Mouse (Mus musculus): ENCODE data around the gene Trpv4. TPM values are rescaled to one million over a fixed set of nuclear protein-coding genes. Genes with fewer than 3 reads are reported as not detected.

Trpv4 gene
- polyA plus RNA-seq, 1 experiment from 2014 or later: 0.55 TPM

DNA sequence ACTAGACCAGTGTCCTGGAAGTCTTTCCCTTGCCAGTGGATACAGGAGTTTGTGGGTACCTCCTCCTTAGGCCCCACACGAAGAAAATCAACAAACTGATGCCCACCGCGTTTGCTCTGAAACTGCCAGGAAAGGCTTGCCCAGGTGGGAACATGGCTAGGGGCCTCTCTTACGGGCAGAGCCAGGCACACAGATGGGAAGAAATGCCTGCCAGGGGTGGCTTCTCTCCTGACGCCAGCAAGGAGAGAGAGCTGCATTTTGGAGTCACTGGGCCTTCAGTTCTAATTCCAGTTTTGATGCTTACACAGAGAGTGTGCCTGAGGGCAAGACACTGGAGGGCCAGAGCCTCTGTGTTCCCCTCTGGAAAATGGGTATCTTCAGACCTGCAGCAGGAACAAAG lies 12.3 kb downstream of the Trpv4 start:
- Histone ChIP-seq H3K27ac (ENCODE audit: low read depth, low read length) (no peak overlapping the region), H3K9ac (ENCODE audit: low read length) (no peak overlapping the region), H3K36me3 (ENCODE audit: control insufficient read depth, insufficient read depth, low read length) (no peaks in the 10 kb centered on the region), H3K4me2 (ENCODE audit: low read length) (no peak overlapping the region), H3K27me3 (replicated peaks; ENCODE audit: control insufficient read depth, insufficient read depth, low read length) (0 out of 2 replicates have a peak, but pooled peaks cover 6% of the 10 kb centered on the region), H3K4me3 (ENCODE audit: low read depth, low read length) (no peak overlapping the region), H3K4me1 (ENCODE audit: control insufficient read depth, insufficient read depth, low read length) (peaks cover 6% of the 10 kb centered on the region; the same call in 1 of the 2 replicates), H3K9me3 (replicated peaks; ENCODE audit: control insufficient read depth, low read length) (no peaks in the 10 kb centered on the region)
- 88% methylated on average over 5 of the region's 5 CpGs for WGBS
- ATAC-seq (no peak), DNase-seq (ENCODE audit: low spot score) (no peak)

DNA sequence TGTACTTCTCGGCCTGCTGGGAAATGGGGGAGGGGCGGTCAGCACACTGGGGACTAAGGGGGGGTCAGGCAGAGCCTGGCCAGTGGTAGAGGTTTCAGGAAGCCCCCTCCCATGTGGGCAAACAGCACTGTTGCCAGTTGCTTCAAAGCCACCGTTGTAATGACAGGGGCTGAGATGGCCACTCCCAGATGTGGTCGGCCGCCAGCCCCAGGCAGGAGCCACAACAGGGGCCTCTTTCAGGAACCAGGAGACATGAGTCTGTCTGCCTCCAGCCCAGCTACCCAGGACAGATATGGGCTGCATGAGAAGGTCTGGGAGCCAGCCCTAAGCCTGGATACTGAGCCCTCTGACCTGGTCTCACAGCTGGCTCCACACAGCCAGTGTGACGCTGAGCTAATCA lies 13.3 kb downstream of the Trpv4 start:
- Histone ChIP-seq H3K27me3 (replicated peaks; ENCODE audit: control insufficient read depth, insufficient read depth, low read length) (0 out of 2 replicates have a peak, but pooled peaks cover 2% of the 10 kb centered on the region), H3K4me2 (ENCODE audit: low read length) (no peak overlapping the region), H3K27ac (ENCODE audit: low read depth, low read length) (no peak overlapping the region), H3K36me3 (ENCODE audit: control insufficient read depth, insufficient read depth, low read length) (no peaks in the 10 kb centered on the region), H3K4me3 (ENCODE audit: low read depth, low read length) (no peak overlapping the region), H3K9ac (ENCODE audit: low read length) (no peak overlapping the region), H3K9me3 (replicated peaks; ENCODE audit: control insufficient read depth, low read length) (no peaks in the 10 kb centered on the region), H3K4me1 (ENCODE audit: control insufficient read depth, insufficient read depth, low read length) (peaks cover 6% of the 10 kb centered on the region; the same call in 1 of the 2 replicates)
- ATAC-seq: no peak
- no peak for DNase-seq (ENCODE audit: low spot score)
- WGBS: 63% methylated on average over 6 of the region's 6 CpGs

DNA sequence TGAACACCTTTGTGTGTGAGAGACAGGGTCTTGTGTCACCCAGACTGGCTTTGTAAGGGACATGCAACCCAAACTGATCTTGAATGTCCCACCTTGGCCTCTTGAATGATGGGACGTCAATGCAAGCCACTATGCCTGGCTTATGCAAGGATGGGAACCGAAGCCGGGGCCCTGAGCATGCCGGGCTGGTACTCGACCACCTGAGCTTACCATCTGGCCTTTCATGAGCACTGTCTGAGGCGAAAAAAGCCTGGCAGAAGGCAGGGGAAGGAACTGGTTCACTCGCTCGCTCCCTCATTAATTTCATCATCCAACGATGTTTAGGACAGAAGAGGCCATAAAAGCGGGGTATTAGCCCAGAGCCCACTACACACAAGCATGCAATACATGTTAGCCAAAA lies 17.4 kb downstream of the Trpv4 start:
- Histone ChIP-seq H3K27ac (ENCODE audit: low read depth, low read length) (no peak overlapping the region), H3K27me3 (replicated peaks; ENCODE audit: control insufficient read depth, insufficient read depth, low read length) (peaks cover 3% of the 10 kb centered on the region; the same call in 1 of the 2 replicates), H3K4me3 (ENCODE audit: low read depth, low read length) (no peak overlapping the region), H3K36me3 (ENCODE audit: control insufficient read depth, insufficient read depth, low read length) (no peaks in the 10 kb centered on the region), H3K4me1 (ENCODE audit: control insufficient read depth, insufficient read depth, low read length) (peaks cover 2% of the 10 kb centered on the region; the same call in 1 of the 2 replicates), H3K9me3 (replicated peaks; ENCODE audit: control insufficient read depth, low read length) (no peaks in the 10 kb centered on the region), H3K9ac (ENCODE audit: low read length) (no peak overlapping the region), H3K4me2 (ENCODE audit: low read length) (no peak overlapping the region)
- ATAC-seq (no peak), DNase-seq (ENCODE audit: low spot score) (no peak)
- WGBS: 76% methylated on average over 10 of the region's 10 CpGs

DNA sequence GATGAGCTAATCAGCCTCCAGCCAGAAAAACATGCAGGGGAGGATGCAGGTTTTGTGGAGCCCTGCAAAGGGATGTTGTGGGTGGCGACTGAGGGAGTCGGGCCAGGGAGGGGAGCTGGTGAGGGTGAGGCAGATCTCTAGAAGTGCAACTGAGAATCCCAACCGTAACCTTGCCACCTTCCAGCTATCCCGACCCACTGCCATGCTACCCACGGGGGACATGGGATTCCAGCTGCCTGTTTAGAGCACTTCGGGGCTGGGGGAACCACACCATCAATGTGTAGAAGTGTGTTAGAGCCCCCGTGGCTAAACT lies 18.6 kb downstream of the Trpv4 start:
- H3K4me2 ChIP-seq (ENCODE audit: low read length): peak overlapping the region; percentile 33; the same call in 1 of the 2 replicates
- ATAC-seq (no peak; the same call in 1 of the 2 replicates), DNase-seq (ENCODE audit: low spot score) (no peak)
- H3K4me1 ChIP-seq (ENCODE audit: control insufficient read depth, insufficient read depth, low read length): peaks cover 2% of the 10 kb centered on the region; the same call in 1 of the 2 replicates
- no peaks in the 10 kb centered on the region for H3K9me3 ChIP-seq (replicated peaks; ENCODE audit: control insufficient read depth, low read length)
- H3K27me3 ChIP-seq (replicated peaks; ENCODE audit: control insufficient read depth, insufficient read depth, low read length): peaks cover 3% of the 10 kb centered on the region; the same call in 1 of the 2 replicates
- H3K27ac ChIP-seq (ENCODE audit: low read depth, low read length): no peak overlapping the region
- H3K4me3 ChIP-seq (ENCODE audit: low read depth, low read length): no peak overlapping the region
- no peak overlapping the region for H3K9ac ChIP-seq (ENCODE audit: low read length)
- WGBS: 26% methylated on average over 7 of the region's 7 CpGs
- H3K36me3 ChIP-seq (ENCODE audit: control insufficient read depth, insufficient read depth, low read length): no peaks in the 10 kb centered on the region

DNA sequence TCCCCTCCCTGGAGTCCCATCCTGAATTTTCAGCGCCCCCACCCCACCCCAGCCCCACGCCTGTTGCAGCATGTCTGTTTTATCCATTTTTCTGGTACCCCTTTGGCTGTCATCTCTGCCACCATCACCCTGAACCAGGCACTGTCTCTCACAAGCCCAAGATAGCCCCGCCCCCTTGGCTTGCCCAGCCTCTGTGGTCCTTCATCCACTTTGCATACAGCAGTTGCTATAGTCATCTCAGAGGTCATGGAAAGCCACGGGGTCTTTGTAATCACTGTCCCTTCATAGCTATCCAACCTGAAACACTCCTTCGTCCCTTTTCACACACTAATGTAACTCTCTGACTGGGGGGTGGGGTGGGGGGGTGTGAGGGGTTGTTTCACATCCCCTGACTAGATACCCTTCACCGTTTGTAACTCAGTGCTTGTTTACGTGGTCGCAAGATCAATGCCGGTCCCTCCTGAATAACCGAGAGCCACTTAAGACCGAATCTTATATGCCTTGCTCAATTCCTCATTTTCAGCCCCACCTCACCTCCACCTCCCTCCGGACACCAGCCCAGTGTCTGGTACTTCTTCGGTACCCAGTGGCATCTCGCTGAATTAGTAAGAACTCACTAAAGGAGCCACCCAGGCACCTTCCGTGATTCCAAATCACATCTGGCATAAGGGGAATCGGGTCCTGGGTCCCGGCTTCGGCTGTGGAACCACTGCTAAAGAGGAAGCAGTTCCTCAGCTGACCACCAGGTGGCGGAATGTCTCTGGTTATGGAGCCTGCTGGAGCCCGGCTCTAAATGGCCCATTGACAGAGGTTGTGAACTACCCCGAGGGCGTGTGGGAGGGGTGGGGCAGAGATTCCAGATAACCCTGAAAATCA lies 19.2 kb downstream of the Trpv4 start:
- no peak overlapping the region; the same call in 1 of the 2 replicates for H3K9ac ChIP-seq (ENCODE audit: low read length)
- peaks cover 2% of the 10 kb centered on the region; the same call in 1 of the 2 replicates for H3K4me1 ChIP-seq (ENCODE audit: control insufficient read depth, insufficient read depth, low read length)
- peak; percentile 89 for DNase-seq (ENCODE audit: low spot score)
- no peaks in the 10 kb centered on the region for H3K9me3 ChIP-seq (replicated peaks; ENCODE audit: control insufficient read depth, low read length)
- no peak overlapping the region for H3K27ac ChIP-seq (ENCODE audit: low read depth, low read length)
- WGBS: 14% methylated on average over 22 of the region's 22 CpGs
- H3K27me3 ChIP-seq (replicated peaks; ENCODE audit: control insufficient read depth, insufficient read depth, low read length): peaks cover 3% of the 10 kb centered on the region; the same call in 1 of the 2 replicates
- no peak overlapping the region for H3K4me3 ChIP-seq (ENCODE audit: low read depth, low read length)
- peak; percentile 83 for ATAC-seq
- H3K36me3 ChIP-seq (ENCODE audit: control insufficient read depth, insufficient read depth, low read length): no peaks in the 10 kb centered on the region
- peak overlapping the region; percentile 33 for H3K4me2 ChIP-seq (ENCODE audit: low read length)

DNA sequence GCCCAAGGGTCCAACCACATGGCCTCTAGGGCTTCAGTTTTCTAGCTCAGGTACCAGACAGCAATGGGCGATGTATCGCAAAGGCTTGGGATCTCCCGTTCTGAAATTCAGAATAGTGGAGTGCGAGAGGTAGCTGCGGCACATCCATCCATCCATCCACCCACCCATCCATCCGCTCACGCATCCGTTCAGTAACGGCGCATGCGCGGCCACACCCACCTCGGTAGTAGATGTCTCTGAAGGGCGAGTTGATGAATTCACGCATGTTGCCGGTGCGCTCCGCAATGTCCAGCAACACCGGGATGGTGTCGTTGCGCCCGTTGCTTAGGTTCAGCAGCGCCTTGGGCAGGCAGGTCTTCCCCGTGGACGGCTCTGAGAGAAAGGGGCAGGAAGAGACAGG lies 22.1 kb downstream of the Trpv4 start:
- no peaks in the 10 kb centered on the region for H3K36me3 ChIP-seq (ENCODE audit: control insufficient read depth, insufficient read depth, low read length)

DNA sequence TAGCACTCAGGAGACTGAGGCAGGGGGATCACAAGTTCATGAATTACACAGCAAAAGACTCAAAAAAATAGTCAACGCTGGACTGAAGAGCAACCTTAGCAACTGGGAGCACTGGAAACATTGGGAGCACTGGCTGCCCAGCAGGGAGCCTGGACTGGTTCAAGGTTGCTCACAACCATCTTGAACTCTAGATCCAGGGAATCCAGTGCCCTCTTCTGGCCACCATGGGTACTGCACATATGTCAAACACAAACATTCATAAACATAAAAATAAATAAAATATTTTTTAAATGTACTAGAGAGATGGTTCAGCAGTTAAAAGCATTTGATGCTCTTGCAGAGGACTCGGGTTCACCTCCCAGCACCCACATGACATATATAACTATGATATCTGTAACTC lies 26.9 kb downstream of the Trpv4 start:
- no peak overlapping the region for H3K4me3 ChIP-seq (ENCODE audit: low read depth, low read length)
- H3K9me3 ChIP-seq (replicated peaks; ENCODE audit: control insufficient read depth, low read length): no peaks in the 10 kb centered on the region
- 66% methylated on average over 2 of the region's 2 CpGs for WGBS
- no peaks in the 10 kb centered on the region for H3K4me1 ChIP-seq (ENCODE audit: control insufficient read depth, insufficient read depth, low read length)
- no peaks in the 10 kb centered on the region for H3K27me3 ChIP-seq (replicated peaks; ENCODE audit: control insufficient read depth, insufficient read depth, low read length)
- H3K36me3 ChIP-seq (ENCODE audit: control insufficient read depth, insufficient read depth, low read length): no peaks in the 10 kb centered on the region
- ATAC-seq (no peak), DNase-seq (ENCODE audit: low spot score) (no peak)
- no peak overlapping the region for H3K9ac ChIP-seq (ENCODE audit: low read length)
- H3K27ac ChIP-seq (ENCODE audit: low read depth, low read length): no peak overlapping the region
- H3K4me2 ChIP-seq (ENCODE audit: low read length): no peak overlapping the region

More for the DNA sequence above, 22.1 kb downstream of the Trpv4 start:
- Histone ChIP-seq H3K4me2 (ENCODE audit: low read length) (no peak overlapping the region), H3K4me1 (ENCODE audit: control insufficient read depth, insufficient read depth, low read length) (peaks cover 2% of the 10 kb centered on the region; the same call in 1 of the 2 replicates), H3K9me3 (replicated peaks; ENCODE audit: control insufficient read depth, low read length) (no peaks in the 10 kb centered on the region), H3K9ac (ENCODE audit: low read length) (no peak overlapping the region), H3K4me3 (ENCODE audit: low read depth, low read length) (no peak overlapping the region), H3K27me3 (replicated peaks; ENCODE audit: control insufficient read depth, insufficient read depth, low read length) (peaks cover 3% of the 10 kb centered on the region; the same call in 1 of the 2 replicates), H3K27ac (ENCODE audit: low read depth, low read length) (no peak overlapping the region)
- WGBS: 83% methylated on average over 25 of the region's 25 CpGs
- ATAC-seq (no peak), DNase-seq (ENCODE audit: low spot score) (no peak)

DNA sequence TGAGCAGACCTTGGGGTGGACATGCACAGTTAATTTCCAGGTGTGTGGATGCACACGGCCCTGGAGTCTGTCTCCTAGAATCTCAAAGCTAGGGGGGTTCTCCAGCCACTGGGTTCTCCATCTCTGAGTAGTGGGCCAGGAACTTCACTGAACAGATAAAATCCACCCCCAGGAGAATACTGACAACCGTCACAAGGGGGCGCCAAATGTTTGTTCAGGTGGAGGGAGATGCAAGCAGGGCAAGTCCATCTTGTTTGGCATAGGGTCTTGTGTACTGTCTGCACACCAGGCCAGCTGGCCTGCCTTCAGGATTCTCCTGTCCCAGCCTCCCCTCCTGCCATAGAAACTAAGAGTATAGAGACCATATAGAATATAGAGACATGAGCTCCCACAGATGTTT lies 32.6 kb downstream of the Trpv4 start:
- H3K9ac ChIP-seq (ENCODE audit: low read length): no peak overlapping the region
- H3K4me3 ChIP-seq (ENCODE audit: low read depth, low read length): no peak overlapping the region
- 20% methylated on average over 3 of the region's 3 CpGs for WGBS
- no peaks in the 10 kb centered on the region for H3K27me3 ChIP-seq (replicated peaks; ENCODE audit: control insufficient read depth, insufficient read depth, low read length)
- no peaks in the 10 kb centered on the region for H3K9me3 ChIP-seq (replicated peaks; ENCODE audit: control insufficient read depth, low read length)
- no peaks in the 10 kb centered on the region for H3K36me3 ChIP-seq (ENCODE audit: control insufficient read depth, insufficient read depth, low read length)
- ATAC-seq: no peak
- DNase-seq (ENCODE audit: low spot score): peak; percentile 51
- no peak overlapping the region for H3K27ac ChIP-seq (ENCODE audit: low read depth, low read length)
- H3K4me1 ChIP-seq (ENCODE audit: control insufficient read depth, insufficient read depth, low read length): no peaks in the 10 kb centered on the region
- no peak overlapping the region for H3K4me2 ChIP-seq (ENCODE audit: low read length)

DNA sequence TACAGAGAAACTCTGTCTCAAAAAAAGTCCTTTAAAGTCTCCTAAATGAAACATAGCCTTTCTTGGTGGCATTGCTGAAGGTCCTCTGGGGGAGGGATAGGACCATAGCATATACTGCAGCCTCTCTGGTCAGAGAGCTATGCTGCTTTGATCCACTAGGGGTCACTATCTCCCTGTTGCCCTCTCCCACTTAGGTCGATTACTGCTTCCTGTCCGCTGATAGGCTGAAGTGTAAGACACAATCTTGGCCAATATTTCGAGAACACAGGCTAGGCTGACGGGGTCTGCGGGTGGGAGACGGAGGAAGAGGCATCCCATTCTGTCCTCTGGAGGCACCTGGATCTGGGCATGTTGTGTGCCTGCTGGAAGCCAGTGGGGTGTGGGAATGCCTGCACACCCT lies 37.9 kb downstream of the Trpv4 start:
- no peaks in the 10 kb centered on the region for H3K4me1 ChIP-seq (ENCODE audit: control insufficient read depth, insufficient read depth, low read length)
- H3K27ac ChIP-seq (ENCODE audit: low read depth, low read length): no peak overlapping the region
- no peak overlapping the region for H3K4me3 ChIP-seq (ENCODE audit: low read depth, low read length)
- DNase-seq (ENCODE audit: low spot score) (no peak), ATAC-seq (no peak)
- H3K9me3 ChIP-seq (replicated peaks; ENCODE audit: control insufficient read depth, low read length): no peaks in the 10 kb centered on the region
- H3K27me3 ChIP-seq (replicated peaks; ENCODE audit: control insufficient read depth, insufficient read depth, low read length): no peaks in the 10 kb centered on the region
- 39% methylated on average over 6 of the region's 6 CpGs for WGBS
- no peak overlapping the region for H3K9ac ChIP-seq (ENCODE audit: low read length)
- no peaks in the 10 kb centered on the region for H3K36me3 ChIP-seq (ENCODE audit: control insufficient read depth, insufficient read depth, low read length)
- no peak overlapping the region for H3K4me2 ChIP-seq (ENCODE audit: low read length)

All from forebrain, embryonic 14.5 days (tissue).